Mouse (Mus musculus) thymus, postnatal 36 days (tissue): Measurements from ENCODE around the gene Ret.

Source experiments
- DNase-seq, 2 experiments: peaks; one replicate each; pipeline ENCODE4 v3.0.0; 2022; ENCODE audit warnings: mixed read lengths in 2 of 2

The Ret gene

GRCm38 (mm10) chr6:118197440-118197975 is at the start of gene Ret:
Gene Ret (minus strand): TSS chr6:118197718.
- DNase-seq, result no peak

GRCm38 (mm10) chr6:118247161-118247560 is 49.6 kb upstream of the Ret start:
- DNase-seq, result no peak

GRCm38 (mm10) chr6:118244106-118244505 is 46.6 kb upstream of the Ret start:
- DNase-seq, result no peak

- no peak for DNase-seq
Measured at GRCm38 (mm10) chr6:118242941-118243340, 45.4 kb upstream of the Ret start.

- DNase-seq, result no peak
Measured at GRCm38 (mm10) chr6:118226072-118226471, 28.6 kb upstream of the Ret start.

GRCm38 (mm10) chr6:118222471-118222870 is 25.0 kb upstream of the Ret start:
- no peak for DNase-seq

DNA sequence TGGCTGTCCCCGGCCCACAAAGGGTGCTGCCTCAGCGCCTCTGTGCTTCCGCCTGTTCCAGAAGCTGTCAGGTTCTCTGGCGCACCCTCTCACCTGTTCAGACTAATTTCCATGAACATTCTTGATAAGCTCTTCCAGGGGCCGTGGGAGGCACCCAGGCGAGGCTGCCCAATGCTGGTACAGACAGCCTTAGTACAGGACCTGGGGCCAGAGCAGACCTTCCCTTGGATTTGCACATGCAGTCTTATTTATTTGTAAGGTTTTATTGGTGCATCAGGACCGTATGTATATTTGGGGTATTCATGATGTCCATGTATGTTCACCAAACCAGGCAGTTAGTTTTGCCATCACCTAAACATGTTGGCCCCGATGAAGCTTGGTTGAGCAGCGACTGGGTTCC is 18.2 kb upstream of the Ret start:
- DNase-seq, result no peak

DNA sequence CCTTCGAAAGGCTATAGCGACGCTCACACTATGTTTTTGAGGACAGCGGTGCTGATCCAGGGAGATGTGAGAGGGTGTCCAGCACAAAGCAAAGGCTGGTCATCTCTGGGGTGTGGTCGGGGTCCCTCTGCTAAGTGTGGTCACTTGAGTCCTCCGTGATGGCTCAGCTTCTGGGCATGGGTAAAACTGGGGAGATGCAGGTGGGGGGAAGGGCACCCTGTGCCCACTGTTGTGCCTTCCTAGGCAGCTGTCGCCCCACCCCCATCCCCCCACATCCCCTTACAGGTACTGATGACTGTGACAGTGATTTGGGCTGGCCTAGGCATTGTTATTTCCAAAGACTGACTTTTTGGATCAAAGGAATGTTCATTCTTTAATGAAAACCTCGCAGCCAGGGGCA is 10.8 kb upstream of the Ret start:
- no peak for DNase-seq

DNA sequence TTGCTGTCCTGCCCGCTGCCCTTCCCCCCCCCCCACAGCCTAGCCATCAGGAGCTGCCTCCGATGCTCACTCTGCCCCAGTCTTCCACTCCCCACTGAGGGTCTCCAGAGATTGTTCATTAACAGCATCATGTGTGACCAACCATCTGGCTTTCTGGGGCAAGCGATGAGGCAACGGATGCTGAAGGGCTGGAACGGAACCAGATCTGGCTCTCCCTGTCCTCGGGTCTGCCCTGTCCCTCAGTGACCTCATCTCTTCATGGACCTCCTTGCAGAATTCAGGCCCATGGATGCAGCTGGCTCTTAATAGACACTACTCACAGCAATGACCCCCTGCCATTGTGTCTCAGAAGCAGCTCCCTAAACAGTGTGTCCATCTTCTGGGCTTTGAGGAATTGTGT is 8.9 kb upstream of the Ret start:
- no peak for DNase-seq

- DNase-seq, result no peak
Measured at GRCm38 (mm10) chr6:118205176-118205890, 7.8 kb upstream of the Ret start.

- no peak for DNase-seq
Measured at GRCm38 (mm10) chr6:118204112-118204511, 6.6 kb upstream of the Ret start.

DNA sequence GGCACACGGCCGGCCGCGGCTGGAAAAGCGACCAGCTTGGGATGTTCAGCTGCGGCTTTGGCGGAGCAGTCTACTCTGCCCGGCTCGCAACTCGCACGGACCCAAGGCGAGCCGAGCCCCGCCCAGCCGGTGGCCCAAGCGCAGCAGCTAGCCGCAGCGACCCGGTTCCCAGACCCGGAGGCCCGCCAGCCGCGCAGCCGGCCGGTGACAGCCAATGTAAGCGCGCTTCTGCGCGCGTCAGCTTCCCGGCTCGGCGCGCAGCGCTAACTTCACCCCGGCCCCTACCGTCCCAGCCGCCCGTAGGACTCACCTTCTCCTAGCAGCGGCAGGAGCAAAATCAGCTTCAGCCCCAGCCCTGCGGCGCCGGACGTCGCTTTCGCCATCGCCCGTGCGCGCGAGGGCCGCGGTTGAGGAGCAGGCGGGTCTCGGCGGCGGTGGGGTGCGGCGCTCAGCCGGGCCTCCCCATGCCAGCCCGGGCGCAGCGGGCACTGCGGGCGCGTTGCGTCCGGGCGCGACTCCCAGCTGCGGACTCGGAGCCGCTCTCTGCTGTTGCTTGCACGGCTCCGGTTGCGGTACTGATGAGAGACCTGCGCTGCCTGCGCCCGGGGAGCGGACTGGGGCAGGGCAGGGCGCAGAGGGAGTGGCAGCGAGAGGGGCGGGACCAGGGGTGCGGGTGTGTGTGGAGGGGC is 623 bp downstream of the Ret start:
- peak in 1 of 2 experiments; percentile 12 for DNase-seq

DNA sequence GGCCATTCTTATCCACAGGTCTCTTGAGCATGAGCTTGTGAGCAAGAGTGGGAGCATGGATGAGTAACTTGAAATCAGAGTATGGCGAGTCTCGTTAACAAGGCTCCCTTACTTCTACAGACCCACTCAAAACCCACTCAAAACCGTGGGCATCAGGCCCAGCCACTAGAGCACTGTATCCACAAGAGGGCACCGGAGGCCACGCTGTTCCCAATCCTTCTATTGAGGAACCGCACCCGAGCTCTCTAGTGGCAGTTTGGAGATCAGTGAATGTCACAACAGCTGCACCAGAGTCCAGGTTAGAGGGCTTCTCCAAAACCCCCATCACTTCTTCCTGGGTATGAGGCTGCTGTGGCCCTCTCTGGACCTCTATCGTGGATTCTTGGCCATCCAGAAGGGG is 2.4 kb downstream of the Ret start:
- no peak for DNase-seq

DNA sequence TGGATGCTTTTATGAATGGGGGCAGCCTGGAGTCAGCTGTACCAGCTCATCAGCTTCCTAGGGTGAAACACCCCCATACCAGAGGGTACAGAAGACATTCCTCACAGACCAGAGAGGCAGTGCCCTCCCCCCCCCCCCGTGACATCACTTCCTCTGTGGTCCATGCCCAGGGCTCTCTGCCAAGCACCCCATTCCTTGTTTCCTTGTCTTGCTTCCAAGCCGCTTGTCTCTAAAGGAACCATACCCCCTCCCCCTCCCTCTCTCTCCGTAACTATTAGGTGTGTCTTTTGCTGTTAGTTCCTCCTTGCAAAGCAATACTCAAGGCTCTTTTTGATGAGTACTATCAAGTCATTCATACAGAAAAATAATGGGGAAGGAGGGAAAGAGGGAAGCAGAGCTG is 4.6 kb downstream of the Ret start:
- DNase-seq, result no peak

GRCm38 (mm10) chr6:118192199-118192598 is 5.3 kb downstream of the Ret start:
- DNase-seq, result no peak

DNA sequence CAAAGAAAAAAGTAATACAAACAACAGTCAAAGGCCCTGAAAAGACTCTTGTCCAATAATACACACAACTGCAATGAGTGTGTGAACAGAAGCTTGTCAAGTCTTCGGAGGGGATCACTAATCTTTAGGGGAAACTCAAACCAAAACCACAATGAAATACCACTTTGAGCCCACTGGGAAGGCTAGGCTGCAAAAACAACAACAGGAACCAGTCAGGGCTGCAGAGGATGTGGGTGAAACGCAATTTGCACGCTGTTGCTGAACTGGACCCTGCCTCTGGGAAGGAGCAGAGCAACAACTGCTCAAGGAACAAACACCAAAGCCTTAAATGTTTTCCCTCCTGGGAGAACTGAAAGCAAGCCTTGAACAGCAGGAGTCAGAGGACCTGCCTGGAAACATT is 7.8 kb downstream of the Ret start:
- no peak for DNase-seq

- no peak for DNase-seq
Measured at GRCm38 (mm10) chr6:118188599-118188998, 8.9 kb downstream of the Ret start.

DNA sequence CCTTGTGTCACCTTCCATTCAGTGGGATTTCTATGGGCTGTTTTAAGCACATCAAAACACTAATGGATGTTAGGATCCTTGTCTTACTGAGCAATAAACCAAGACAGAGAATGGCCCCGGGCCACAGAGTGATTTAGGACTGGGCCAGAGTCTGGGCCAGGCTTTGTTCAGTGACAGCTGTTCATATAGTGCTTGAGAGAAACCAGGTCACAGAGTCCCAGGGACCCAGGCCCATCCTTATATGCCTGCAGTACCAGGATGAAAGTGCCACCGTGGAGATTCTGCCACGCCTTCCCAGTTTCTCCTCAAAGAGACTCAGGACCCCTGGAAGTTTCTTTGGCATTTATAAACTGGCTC is 10.3 kb downstream of the Ret start:
- no peak for DNase-seq

GRCm38 (mm10) chr6:118186620-118187284 is 10.8 kb downstream of the Ret start:
- no peak for DNase-seq

GRCm38 (mm10) chr6:118184126-118184525 is 13.4 kb downstream of the Ret start:
- no peak for DNase-seq

GRCm38 (mm10) chr6:118180085-118180423 is 17.5 kb downstream of the Ret start:
- no peak for DNase-seq

DNA sequence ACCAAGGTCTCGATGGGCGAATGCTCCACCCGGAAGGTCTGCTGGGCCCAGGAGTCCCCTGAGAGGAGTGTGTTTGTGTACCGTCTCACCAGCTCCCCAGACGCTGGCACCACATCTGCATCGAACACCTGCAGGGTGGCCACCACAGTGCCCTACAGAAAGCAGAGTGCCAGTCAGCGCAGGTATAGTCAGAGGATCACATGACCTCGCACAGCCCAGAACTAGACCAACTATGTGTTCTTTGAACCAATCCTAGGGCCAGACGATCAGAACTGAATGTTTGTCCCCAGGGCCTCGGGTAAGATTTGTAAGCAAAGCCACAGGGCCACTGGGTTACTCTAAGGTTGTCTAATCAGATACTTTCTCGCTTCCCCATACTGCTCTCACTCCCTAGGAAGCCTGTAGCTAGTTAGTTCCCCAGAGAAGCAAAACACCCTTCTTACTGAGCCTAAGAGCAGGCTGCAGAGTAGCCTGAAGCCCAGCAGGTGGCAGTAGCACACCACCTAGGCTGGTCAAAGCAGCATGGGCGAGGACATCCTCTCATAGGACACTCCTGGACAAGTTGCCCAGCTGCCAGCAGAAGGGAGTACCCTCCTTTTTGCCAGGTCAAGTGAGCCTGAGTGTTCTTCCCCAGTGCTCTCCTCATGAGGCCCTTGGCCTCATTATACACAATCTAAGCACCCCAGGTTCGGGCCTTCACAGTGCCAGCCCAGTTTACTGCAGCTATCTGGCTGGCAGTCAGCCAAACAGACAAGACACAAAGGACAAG is 18.0 kb downstream of the Ret start:
- DNase-seq, result peak; percentile 38 to 41

DNA sequence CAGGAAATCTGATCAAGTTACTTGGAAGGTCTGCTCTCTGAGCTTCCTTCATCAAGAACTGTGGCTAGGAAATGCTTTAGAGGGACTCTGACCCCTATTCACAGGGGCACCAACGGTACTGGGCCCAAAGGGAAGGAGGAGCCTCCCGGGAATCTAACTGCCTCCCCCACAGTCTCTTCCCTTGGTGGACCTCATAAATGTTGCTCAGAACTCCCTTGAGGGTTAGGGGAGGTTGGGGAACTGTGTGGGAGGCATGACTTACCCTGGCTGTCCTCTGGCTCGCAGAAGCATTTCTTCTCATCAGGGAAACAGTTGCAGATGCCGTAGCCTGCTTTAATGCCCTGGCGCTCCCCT is 23.6 kb downstream of the Ret start:
- no peak for DNase-seq
